Mouse (Mus musculus): ENCODE results near the gene Efna2. TPM values are rescaled to one million over a fixed set of nuclear protein-coding genes. Genes with fewer than 3 reads are reported as not detected.

Efna2 gene
- polyA plus RNA-seq, 1 experiment from 2014 or later: 33.6 TPM

GRCm38 (mm10) chr10:80159021-80159560 is 20.2 kb upstream of the Efna2 start:
- no peaks in the 10 kb centered on the region for H3K27me3 ChIP-seq
- ATAC-seq (ENCODE audit: low FRiP score, low read depth): peak; percentile 0; the same call in 1 of the 2 replicates
- H3K27ac ChIP-seq (replicated peaks): peak overlapping the region; percentile 90
- peaks cover 36% of the 10 kb centered on the region for H3K36me3 ChIP-seq
- H3K4me2 ChIP-seq: peak overlapping the region; percentile 72
- no peaks in the 10 kb centered on the region for H3K9me3 ChIP-seq
- peak overlapping the region; percentile 45 for H3K4me3 ChIP-seq
- peak overlapping the region; percentile 45 for H3K9ac ChIP-seq
- WGBS: 10% methylated on average over 12 of the region's 12 CpGs
- H3K4me1 ChIP-seq (replicated peaks): peaks cover 74% of the 10 kb centered on the region

- peak overlapping the region; percentile 45 for H3K9ac ChIP-seq
- H3K9me3 ChIP-seq: no peaks in the 10 kb centered on the region
- peak; percentile 88 for ATAC-seq (ENCODE audit: low FRiP score, low read depth)
- H3K27me3 ChIP-seq: no peaks in the 10 kb centered on the region
- H3K4me1 ChIP-seq (replicated peaks): peaks cover 76% of the 10 kb centered on the region
- peaks cover 28% of the 10 kb centered on the region for H3K36me3 ChIP-seq
- WGBS: under 1% methylated on average over 54 of the region's 55 CpGs
- peak overlapping the region; percentile 72 for H3K4me2 ChIP-seq
- peak overlapping the region; percentile 90 for H3K27ac ChIP-seq (replicated peaks)
- H3K4me3 ChIP-seq: peak overlapping the region; percentile 45
These were observed 19.5 kb upstream of the Efna2 start for GRCm38 (mm10) chr10:80159561-80160454.

DNA sequence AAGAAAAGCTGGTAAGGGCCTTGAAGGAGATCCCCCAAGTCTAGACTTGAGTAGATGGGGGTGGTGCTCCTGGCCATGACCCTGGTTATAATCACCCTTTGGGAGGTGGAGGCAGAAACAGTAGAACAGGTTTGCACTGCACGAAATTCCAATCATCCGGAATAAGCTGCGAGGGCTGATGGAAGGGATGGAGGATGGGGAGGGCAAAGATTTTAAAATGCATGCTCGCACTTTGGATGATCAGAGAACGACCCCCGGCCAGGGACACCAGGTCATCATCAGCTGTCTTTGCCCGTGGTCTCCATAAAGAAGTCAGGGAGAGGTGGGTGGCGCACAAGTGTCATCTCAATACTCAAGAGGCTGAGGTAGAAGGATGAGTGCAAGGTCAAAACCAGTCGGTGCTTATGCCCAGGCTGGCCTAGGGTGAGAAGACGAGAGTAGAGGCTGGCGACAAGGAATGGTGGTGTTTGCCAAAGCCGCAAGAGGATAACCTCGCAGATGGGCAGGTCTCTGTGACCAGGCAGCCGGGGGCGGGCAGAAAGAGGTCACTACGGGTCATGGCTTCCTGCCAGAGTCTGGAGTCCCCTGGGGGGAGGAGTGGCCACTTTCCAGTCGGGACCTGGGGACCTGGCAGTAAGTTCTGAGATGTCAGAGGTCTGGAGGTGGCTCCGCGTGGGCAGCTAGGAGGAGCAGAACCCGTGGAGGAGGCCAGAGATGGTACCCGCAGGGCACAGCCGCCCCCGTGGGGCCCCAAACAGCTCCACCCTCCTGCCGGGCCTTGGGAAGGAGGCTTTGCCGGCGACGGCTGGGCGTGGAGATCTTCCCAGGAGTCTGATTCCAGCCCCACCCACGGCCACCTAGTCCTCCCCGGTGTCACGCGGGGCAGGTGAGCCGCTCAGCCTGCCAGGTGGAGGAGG is 18.6 kb upstream of the Efna2 start:
- Histone ChIP-seq H3K36me3 (peaks cover 19% of the 10 kb centered on the region), H3K4me3 (peak overlapping the region; percentile 45), H3K9me3 (no peaks in the 10 kb centered on the region), H3K4me1 (replicated peaks) (peaks cover 74% of the 10 kb centered on the region), H3K4me2 (peak overlapping the region; percentile 72), H3K27me3 (no peaks in the 10 kb centered on the region), H3K27ac (replicated peaks) (peak overlapping the region; percentile 90), H3K9ac (no peak overlapping the region)
- WGBS: 2% methylated on average over 33 of the region's 33 CpGs
- ATAC-seq (ENCODE audit: low FRiP score, low read depth): no peak

DNA sequence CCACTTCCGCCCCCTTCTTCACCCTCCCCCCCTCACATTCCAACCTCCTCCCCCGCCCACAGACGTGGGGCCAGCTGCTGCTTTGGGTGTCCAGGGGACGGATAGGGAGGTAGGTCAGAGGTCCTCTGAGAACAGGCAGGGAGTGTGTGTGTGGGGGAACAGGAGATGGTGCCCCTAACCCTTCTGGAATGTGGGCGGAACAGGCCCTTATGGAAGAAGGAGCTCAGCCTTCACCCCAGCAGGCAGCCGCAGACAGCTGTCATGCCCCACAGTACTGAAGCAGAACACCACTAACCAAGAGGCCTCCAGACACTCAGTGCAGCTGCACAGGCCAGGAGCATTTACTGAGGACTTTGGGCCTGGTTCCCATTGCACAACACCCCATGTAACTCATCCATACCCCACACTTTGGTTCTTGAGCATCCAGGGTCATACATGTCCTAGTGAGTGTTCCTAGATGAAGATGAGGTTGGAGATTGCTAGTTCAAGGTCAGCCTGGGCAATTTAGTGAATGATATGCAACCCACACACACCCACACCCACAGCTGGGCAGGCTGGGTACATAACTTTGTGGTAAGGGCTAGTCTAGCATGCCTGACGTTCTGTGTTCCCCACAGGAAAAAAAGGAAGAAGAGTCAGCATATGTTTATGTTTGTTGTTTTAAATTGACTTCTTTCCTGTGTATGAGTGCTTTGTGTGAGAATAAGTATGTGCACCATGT is 17.6 kb upstream of the Efna2 start:
- H3K4me1 ChIP-seq (replicated peaks): peaks cover 76% of the 10 kb centered on the region
- no peak overlapping the region for H3K9ac ChIP-seq
- 13% methylated on average over 7 of the region's 7 CpGs for WGBS
- H3K9me3 ChIP-seq: no peaks in the 10 kb centered on the region
- H3K36me3 ChIP-seq: peaks cover 10% of the 10 kb centered on the region
- no peaks in the 10 kb centered on the region for H3K27me3 ChIP-seq
- peak overlapping the region; percentile 72 for H3K4me2 ChIP-seq
- no peak for ATAC-seq (ENCODE audit: low FRiP score, low read depth)
- peak overlapping the region; percentile 40 for H3K27ac ChIP-seq (replicated peaks)
- H3K4me3 ChIP-seq: no peak overlapping the region

DNA sequence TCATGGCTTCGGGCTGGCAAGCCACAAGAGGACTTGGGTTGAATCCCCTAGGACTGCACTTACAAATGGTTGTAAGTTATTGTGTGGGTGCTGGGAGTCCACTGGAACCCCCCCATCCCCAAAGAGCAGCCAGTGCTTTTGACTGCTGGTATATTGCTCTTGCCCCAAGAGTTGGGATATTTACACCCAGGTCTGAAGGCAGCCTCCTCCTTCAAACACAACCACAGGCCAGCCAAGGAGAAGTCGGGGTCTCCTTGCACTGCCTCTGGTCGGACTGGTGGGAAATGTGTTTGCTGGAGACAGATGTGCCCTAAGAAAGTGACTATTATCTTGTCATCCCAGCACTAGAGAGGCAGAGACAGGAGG is 17.1 kb upstream of the Efna2 start:
- no peaks in the 10 kb centered on the region for H3K27me3 ChIP-seq
- H3K4me3 ChIP-seq: no peak overlapping the region
- 83% methylated on average over 3 of the region's 3 CpGs for WGBS
- peak overlapping the region; percentile 40; the same call in 1 of the 2 replicates for H3K27ac ChIP-seq (replicated peaks)
- H3K9ac ChIP-seq: no peak overlapping the region
- H3K4me1 ChIP-seq (replicated peaks): peaks cover 76% of the 10 kb centered on the region
- peaks cover 4% of the 10 kb centered on the region for H3K36me3 ChIP-seq
- no peak for ATAC-seq (ENCODE audit: low FRiP score, low read depth)
- H3K9me3 ChIP-seq: no peaks in the 10 kb centered on the region
- H3K4me2 ChIP-seq: no peak overlapping the region

DNA sequence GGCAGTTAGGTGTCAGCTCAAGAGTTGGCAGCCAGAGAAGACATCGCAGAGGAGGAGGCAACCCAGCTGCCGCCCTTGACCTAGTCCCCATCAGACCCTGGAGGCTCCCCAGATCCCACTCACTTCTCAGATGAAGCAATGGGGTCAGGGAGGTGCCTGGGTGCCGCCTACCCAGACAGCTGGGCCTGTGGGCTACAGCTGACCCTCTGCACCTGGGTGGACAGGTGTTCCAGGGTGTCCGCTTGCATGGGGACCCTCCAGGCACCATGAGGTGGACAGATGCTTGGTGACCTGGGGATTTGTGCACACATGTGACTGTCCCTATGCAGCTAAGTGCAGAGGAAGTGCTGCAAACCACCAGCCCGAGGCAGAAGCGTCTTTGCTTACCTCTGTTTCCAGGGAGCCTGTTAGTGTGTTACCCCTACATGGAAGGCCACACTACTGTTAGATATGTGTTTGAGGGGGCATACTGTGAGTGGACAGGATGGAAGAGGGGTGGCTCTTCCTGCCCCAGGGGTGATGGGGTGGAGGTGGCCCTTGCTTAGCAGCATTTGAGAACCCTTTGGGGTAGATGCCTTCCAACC is 16.5 kb upstream of the Efna2 start:
- Histone ChIP-seq H3K9ac (no peak overlapping the region), H3K9me3 (no peaks in the 10 kb centered on the region), H3K27me3 (no peaks in the 10 kb centered on the region), H3K4me1 (replicated peaks) (peaks cover 71% of the 10 kb centered on the region), H3K27ac (replicated peaks) (no peak overlapping the region), H3K4me3 (no peak overlapping the region), H3K4me2 (no peak overlapping the region), H3K36me3 (no peaks in the 10 kb centered on the region)
- 80% methylated on average over 6 of the region's 6 CpGs for WGBS
- no peak for ATAC-seq (ENCODE audit: low FRiP score, low read depth)

GRCm38 (mm10) chr10:80163721-80164120 is 15.6 kb upstream of the Efna2 start:
- Histone ChIP-seq H3K4me3 (no peak overlapping the region), H3K27me3 (no peaks in the 10 kb centered on the region), H3K27ac (replicated peaks) (no peak overlapping the region), H3K4me1 (replicated peaks) (peaks cover 66% of the 10 kb centered on the region), H3K9ac (no peak overlapping the region), H3K9me3 (no peaks in the 10 kb centered on the region), H3K4me2 (peak overlapping the region; percentile 88; the same call in 1 of the 2 replicates), H3K36me3 (no peaks in the 10 kb centered on the region)
- 80% methylated on average over 8 of the region's 8 CpGs for WGBS
- ATAC-seq (ENCODE audit: low FRiP score, low read depth): no peak

DNA sequence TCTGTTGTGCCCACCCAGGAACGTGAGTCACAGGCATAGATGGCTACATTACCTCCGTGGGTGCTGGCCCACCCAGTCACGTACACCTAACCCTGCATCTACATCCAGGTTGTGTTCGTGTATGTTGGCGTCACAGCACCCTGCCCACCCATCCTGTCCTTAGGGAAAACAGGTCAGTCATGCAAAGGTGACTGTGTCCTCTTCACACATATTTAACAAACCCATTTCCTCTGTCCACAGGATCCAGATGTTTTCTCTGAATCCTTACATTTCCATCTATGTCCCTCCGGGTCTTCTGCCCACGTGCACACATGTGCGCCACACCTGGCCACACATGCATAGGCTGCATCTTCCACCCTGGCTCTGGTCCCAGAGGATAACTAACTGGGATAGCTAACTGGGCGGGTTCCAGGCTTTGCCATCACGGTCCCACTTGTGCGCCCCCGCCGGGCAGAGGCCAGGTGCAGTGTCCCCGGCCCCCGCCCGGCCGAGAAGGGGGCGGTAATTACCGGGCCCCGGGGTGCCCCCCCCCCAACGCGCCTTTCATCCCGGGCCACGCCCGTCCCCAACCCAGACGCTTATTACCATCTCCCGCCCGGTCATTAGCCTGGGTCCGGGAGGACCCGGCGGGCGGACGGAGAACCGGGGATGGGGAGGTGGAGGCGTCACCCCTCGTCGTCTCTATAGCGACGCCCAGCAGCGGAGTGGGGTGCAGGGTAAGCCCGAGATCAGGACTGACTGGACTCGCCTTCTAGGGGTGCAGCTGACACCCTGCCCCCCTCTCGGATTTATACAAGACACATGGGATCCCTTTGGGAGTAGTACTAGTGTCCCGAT is 14.9 kb upstream of the Efna2 start:
- 9% methylated on average over 43 of the region's 44 CpGs for WGBS
- H3K9ac ChIP-seq: peak overlapping the region; percentile 60
- no peaks in the 10 kb centered on the region for H3K9me3 ChIP-seq
- H3K4me3 ChIP-seq: peak overlapping the region; percentile 43
- peak overlapping the region; percentile 88 for H3K27ac ChIP-seq (replicated peaks)
- no peaks in the 10 kb centered on the region for H3K27me3 ChIP-seq
- H3K4me1 ChIP-seq (replicated peaks): peaks cover 66% of the 10 kb centered on the region
- H3K4me2 ChIP-seq: peak overlapping the region; percentile 88
- no peaks in the 10 kb centered on the region for H3K36me3 ChIP-seq
- ATAC-seq (ENCODE audit: low FRiP score, low read depth): peak; percentile 4

DNA sequence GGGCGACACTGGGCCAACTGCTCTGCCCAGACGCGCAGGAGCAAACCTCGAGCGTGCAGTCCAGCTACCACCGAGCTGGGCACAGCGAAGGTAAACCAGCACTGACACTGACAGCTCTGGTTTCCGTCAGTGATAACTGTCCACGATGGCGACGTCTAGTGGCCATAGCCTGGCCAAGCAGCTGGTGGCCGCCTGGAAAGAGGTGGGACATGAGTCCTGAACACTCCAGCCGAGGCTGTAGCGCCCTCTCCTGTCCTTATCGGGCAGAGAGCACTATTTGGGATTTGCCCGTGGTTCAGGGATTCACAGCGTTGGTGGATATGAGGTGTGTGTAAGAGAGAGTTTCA is 14.3 kb upstream of the Efna2 start:
- Histone ChIP-seq H3K27ac (replicated peaks) (peak overlapping the region; percentile 88), H3K9ac (peak overlapping the region; percentile 60), H3K36me3 (peaks cover 1% of the 10 kb centered on the region), H3K27me3 (no peaks in the 10 kb centered on the region), H3K4me1 (replicated peaks) (peaks cover 69% of the 10 kb centered on the region), H3K4me3 (peak overlapping the region; percentile 43), H3K9me3 (no peaks in the 10 kb centered on the region), H3K4me2 (peak overlapping the region; percentile 88)
- under 1% methylated on average over 17 of the region's 17 CpGs for whole genome bisulfite sequencing
- peak; percentile 49 for ATAC-seq (ENCODE audit: low FRiP score, low read depth)

DNA sequence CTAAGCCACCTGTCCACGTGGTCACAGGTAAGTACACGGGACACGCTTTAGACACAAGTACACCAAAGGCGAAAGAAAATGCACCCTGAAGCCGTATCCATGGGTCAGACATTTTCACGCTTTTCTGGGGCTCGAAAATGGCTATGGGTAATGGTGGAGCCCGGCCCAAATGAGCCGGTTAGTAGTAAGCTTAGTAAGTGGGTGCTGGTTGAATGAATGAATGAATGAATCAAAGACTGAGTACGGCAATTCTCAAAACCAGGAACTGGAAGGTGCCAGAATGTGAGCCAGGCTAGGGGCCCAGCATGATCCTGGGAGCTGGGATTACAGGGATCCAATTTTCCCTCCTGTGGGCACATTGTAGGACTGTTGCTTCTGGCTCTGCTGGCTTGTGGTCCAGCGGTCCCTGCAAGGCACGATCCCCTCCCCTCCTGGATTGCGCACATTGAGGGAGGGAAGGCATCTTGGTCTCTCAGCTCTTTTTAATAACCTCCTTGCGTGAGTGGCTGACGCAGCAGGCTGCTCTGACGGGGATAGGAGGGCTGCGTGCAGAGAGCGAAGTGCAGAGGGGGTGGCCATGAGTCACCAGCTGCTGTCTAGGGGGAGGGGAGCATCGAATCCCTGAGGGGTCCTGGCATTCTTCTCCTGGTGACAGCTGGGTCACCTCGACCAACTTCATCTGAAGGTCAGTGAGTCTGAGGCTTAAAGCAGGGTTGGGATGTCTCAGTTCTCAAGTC is 13.7 kb upstream of the Efna2 start, which contains the start of gene Cirbp:
Gene Cirbp, plus strand, starts transcription at position 594 of the 737 bp plus-strand sequence.
- Histone ChIP-seq H3K9me3 (no peaks in the 10 kb centered on the region), H3K4me1 (replicated peaks) (peaks cover 67% of the 10 kb centered on the region), H3K27ac (replicated peaks) (peak within 1 kb of the TSS; percentile 99), H3K4me2 (peak within 1 kb of the TSS; percentile 88), H3K27me3 (no peaks in the 10 kb centered on the region), H3K9ac (peak within 1 kb of the TSS; percentile 60), H3K4me3 (peak within 1 kb of the TSS; percentile 80), H3K36me3 (peaks cover 7% of the 10 kb centered on the region)
- no peak for ATAC-seq (ENCODE audit: low FRiP score, low read depth)
- 10% methylated on average over 20 of the region's 20 CpGs for WGBS

Measured in hindbrain, embryonic 15.5 days (tissue).